Mouse (Mus musculus) MEL (cell line): ENCODE measurements around the gene Dpp4. TPM values are rescaled to one million over a fixed set of nuclear protein-coding genes. Genes with fewer than 3 reads are reported as not detected.
A peak's percentile ranks its signal among the peaks of the same experiment; 100 is the strongest.

Experiments used
- DNase-seq: peaks from one replicate; pipeline ENCODE4 v3.0.0; 2011; ENCODE audit warnings: low read depth, low spot score
- H3K27ac ChIP-seq: 2 replicates; pipeline ENCODE4 v1.5.1; 2012; ENCODE audit warnings: low read depth, mild to moderate bottlenecking, control low read depth, low read length, moderate library complexity; ENCODE audit not compliant: control insufficient read depth
- H3K27me3 ChIP-seq, 2 experiments: fragments of 150-350 bp in 1 of 2; sonication (generic) in 1 of 2; 2 replicates each; pipeline ENCODE4 v1.6.1; 2012; ENCODE audit warnings: low read length in 2 of 2, mild to moderate bottlenecking in 2 of 2, improper control_type of control experiment in 1 of 2, moderate library complexity in 1 of 2; ENCODE audit not compliant: insufficient read depth in 2 of 2, control insufficient read depth in 1 of 2
- H3K36me3 ChIP-seq, 2 experiments: 2 replicates each; pipeline ENCODE4 v1.6.1; 2012 to 2014; ENCODE audit warnings: low read length in 2 of 2, improper control_type of control experiment in 1 of 2, inconsistent platforms in 1 of 2, mild to moderate bottlenecking in 1 of 2; ENCODE audit not compliant: insufficient read depth in 2 of 2, control insufficient read depth in 1 of 2
- H3K4me1 ChIP-seq, 2 experiments: fragments of 150-350 bp in 1 of 2; sonication (generic) in 1 of 2; 2 replicates each; pipeline ENCODE4 v1.6.1; 2012; ENCODE audit warnings: low read length in 2 of 2, improper control_type of control experiment in 1 of 2, mild to moderate bottlenecking in 1 of 2; ENCODE audit not compliant: insufficient read depth in 2 of 2, control insufficient read depth in 1 of 2
- H3K4me3 ChIP-seq, 2 experiments: fragments of 150-350 bp in 1 of 2; sonication (generic) in 1 of 2; 2 replicates each; pipeline ENCODE4 v1.5.1; 2012; ENCODE audit warnings: low read depth in 2 of 2, low read length in 2 of 2, mild to moderate bottlenecking in 2 of 2, moderate library complexity in 2 of 2, control low read depth in 1 of 2, improper control_type of control experiment in 1 of 2; ENCODE audit not compliant: control insufficient read depth in 1 of 2, insufficient read depth in 1 of 2
- H3K79me2 ChIP-seq: 2 replicates; pipeline ENCODE4 v1.6.1; 2012; ENCODE audit warnings: mild to moderate bottlenecking, low read length, moderate library complexity; ENCODE audit not compliant: control insufficient read depth, poor library complexity, insufficient read depth
- H3K9ac ChIP-seq: 2 replicates; pipeline ENCODE4 v1.6.1; 2012; ENCODE audit warnings: low read depth, mild to moderate bottlenecking, control low read depth, low read length, moderate library complexity; ENCODE audit not compliant: control insufficient read depth, poor library complexity, severe bottlenecking
- H3K9me3 ChIP-seq: fragments of 150-350 bp; sonication (generic); replicated peaks from 2 replicates; pipeline ENCODE4 v1.6.1; 2012; ENCODE audit warnings: mild to moderate bottlenecking, low read length, improper control_type of control experiment, moderate library complexity; ENCODE audit not compliant: insufficient read depth
- BHLHE40 ChIP-seq: IDR thresholded peaks from 2 replicates; pipeline ENCODE4 v1.6.1; 2012; ENCODE audit warnings: low read depth, mild to moderate bottlenecking, inconsistent platforms, low read length, improper control_type of control experiment, borderline replicate concordance
- CHD2 ChIP-seq: IDR thresholded peaks from 2 replicates; pipeline ENCODE4 v1.6.1; 2011; ENCODE audit warnings: low read length, improper control_type of control experiment
- CTCF ChIP-seq, 3 experiments: IDR thresholded peaks in 2 of 3; conservative IDR thresholded peaks in 1 of 3; 2 replicates each; pipeline ENCODE4 v1.5.1; 2011 to 2012; ENCODE audit warnings: low read length in 3 of 3, low read depth in 2 of 3, mild to moderate bottlenecking in 2 of 3, improper control_type of control experiment in 1 of 3, inconsistent platforms in 1 of 3, mixed read lengths in 1 of 3, moderate library complexity in 1 of 3; ENCODE audit not compliant: control insufficient read depth in 1 of 3, insufficient read depth in 1 of 3, poor library complexity in 1 of 3, severe bottlenecking in 1 of 3
- E2F4 ChIP-seq: IDR thresholded peaks from 2 replicates; pipeline ENCODE4 v1.6.1; 2011; ENCODE audit warnings: low read depth, low read length, improper control_type of control experiment, borderline replicate concordance
- ELF1 ChIP-seq: IDR thresholded peaks from 2 replicates; pipeline ENCODE4 v1.6.1; 2014; ENCODE audit warnings: low read depth, mild to moderate bottlenecking, inconsistent platforms, low read length, improper control_type of control experiment, moderate library complexity
- EP300 ChIP-seq, 2 experiments: IDR thresholded peaks; 2 replicates each; pipeline ENCODE4 v1.6.1; 2011; ENCODE audit warnings: improper control_type of control experiment in 2 of 2, low read length in 2 of 2, low read depth in 1 of 2, mild to moderate bottlenecking in 1 of 2
- GABPA ChIP-seq: IDR thresholded peaks from 2 replicates; pipeline ENCODE4 v1.6.1; 2012; ENCODE audit warnings: low read depth, mild to moderate bottlenecking, inconsistent platforms, low read length, improper control_type of control experiment, moderate library complexity
- MEF2A ChIP-seq: IDR thresholded peaks from 2 replicates; pipeline ENCODE4 v1.6.1; 2014; ENCODE audit warnings: low read depth, mild to moderate bottlenecking, inconsistent platforms, low read length, improper control_type of control experiment; ENCODE audit not compliant: poor library complexity, insufficient replicate concordance, severe bottlenecking; ENCODE audit errors: extremely low read depth
- MXI1 ChIP-seq: IDR thresholded peaks from 2 replicates; pipeline ENCODE4 v1.6.1; 2011; ENCODE audit warnings: mild to moderate bottlenecking, low read depth, low read length, improper control_type of control experiment
- MYC ChIP-seq: IDR thresholded peaks from 2 replicates; pipeline ENCODE4 v1.6.1; 2011; ENCODE audit warnings: low read depth, mild to moderate bottlenecking, low read length, improper control_type of control experiment, moderate library complexity
- POLR2A ChIP-seq, 2 experiments: IDR thresholded peaks; 2 replicates each; pipeline ENCODE4 v1.6.1; 2011 to 2012; ENCODE audit warnings: low read length in 2 of 2, mild to moderate bottlenecking in 2 of 2, control low read depth in 1 of 2, improper control_type of control experiment in 1 of 2, low read depth in 1 of 2, moderate library complexity in 1 of 2; ENCODE audit not compliant: control insufficient read depth in 1 of 2, insufficient read depth in 1 of 2, poor library complexity in 1 of 2
- POLR2AphosphoS2 ChIP-seq: IDR thresholded peaks from 2 replicates; pipeline ENCODE4 v1.6.1; 2011; ENCODE audit warnings: low read length, improper control_type of control experiment
- RAD21 ChIP-seq: IDR thresholded peaks from 2 replicates; pipeline ENCODE4 v1.6.1; 2011; ENCODE audit warnings: mild to moderate bottlenecking, low read depth, low read length, improper control_type of control experiment
- SMC3 ChIP-seq: IDR thresholded peaks from 2 replicates; pipeline ENCODE4 v1.6.1; 2011; ENCODE audit warnings: low read depth, low read length, improper control_type of control experiment
- ZC3H11A ChIP-seq: IDR thresholded peaks from 2 replicates; pipeline ENCODE4 v1.6.1; 2012; ENCODE audit warnings: low read depth, mild to moderate bottlenecking, inconsistent platforms, low read length, improper control_type of control experiment
- ZKSCAN1 ChIP-seq: IDR thresholded peaks from 2 replicates; pipeline ENCODE4 v1.6.1; 2012; ENCODE audit warnings: low read depth, mild to moderate bottlenecking, inconsistent platforms, low read length, improper control_type of control experiment, moderate library complexity
- ZNF384 ChIP-seq: IDR thresholded peaks from 2 replicates; pipeline ENCODE4 v1.6.1; 2012; ENCODE audit warnings: low read depth, mild to moderate bottlenecking, inconsistent platforms, low read length, improper control_type of control experiment
- polyA plus RNA-seq, 2 experiments: library from polyadenylated mRNA; stranded (reverse) in 1 of 2; unstranded in 1 of 2; fragments of >175 nt in 1 of 2; fragments of >200 nt in 1 of 2; gene quantifications; 2 replicates each; pipeline versions ENCODE4 v1.2.1 to v1.2.4; 2012; ENCODE audit warnings: low replicate concordance in 2 of 2, low read depth in 1 of 2; ENCODE audit not compliant: insufficient read length in 2 of 2, insufficient read depth in 1 of 2, missing spikeins in 1 of 2
- total RNA-seq: library from RNA; depleted of rRNA; stranded (reverse); fragments of 300-350 nt; gene quantifications from 2 replicates; pipeline ENCODE4 v1.2.3, GENCODE M21; 2012

Dpp4 gene
- total and polyA plus RNA-seq, 3 experiments = 40.4 to 99.1 (median 64.1) TPM

DNA sequence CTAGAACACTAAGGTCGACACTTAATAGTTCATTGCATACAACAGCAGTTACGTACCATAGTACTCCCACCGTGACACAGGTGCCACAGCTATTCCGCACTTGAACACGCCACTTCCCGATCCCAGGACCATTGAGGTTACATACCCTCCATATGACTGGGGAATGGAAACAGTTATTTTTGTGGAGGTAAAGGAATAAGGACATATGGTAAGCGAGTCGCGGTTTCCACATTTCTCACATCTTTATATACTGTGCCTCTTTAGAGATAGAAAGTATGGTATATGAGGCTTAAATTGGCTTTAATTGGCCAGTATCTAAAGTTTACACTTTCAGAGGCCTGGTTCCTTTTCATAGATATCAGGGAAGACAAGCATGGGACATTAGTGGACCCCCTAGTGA lies 64.3 kb downstream of the Dpp4 start:
- Histone ChIP-seq H3K4me3 (no peak overlapping the region), H3K79me2 (no peaks in the 10 kb centered on the region), H3K9ac (no peak overlapping the region), H3K9me3 (no peaks in the 10 kb centered on the region), H3K36me3 (peaks cover 7 to 28% of the 10 kb centered on the region in 2 experiments; a peak in 3 of 4 replicates), H3K27me3 (no peaks in the 10 kb centered on the region), H3K4me1 (0 out of 4 replicates have a peak, but pooled peaks cover 0 to 2% of the 10 kb centered on the region in 2 experiments), H3K27ac (no peak overlapping the region)
- TF ChIP-seq MYC (no peak), ELF1 (no peak), MEF2A (no peak), ZNF384 (no peak), EP300 (IDR thresholded peaks at IDR 0.05; ENCODE audit: low read depth in 1 of 2, low read length in 2 of 2) (no peak), CHD2 (no peak), POLR2AphosphoS2 (no peak), POLR2A (IDR thresholded peaks at IDR 0.05; ENCODE audit: control insufficient read depth in 1 of 2, insufficient read depth in 1 of 2, low read depth in 1 of 2, low read length in 2 of 2, poor library complexity in 1 of 2) (no peak), MXI1 (no peak), BHLHE40 (no peak), GABPA (no peak)
- no peak for DNase-seq

DNA sequence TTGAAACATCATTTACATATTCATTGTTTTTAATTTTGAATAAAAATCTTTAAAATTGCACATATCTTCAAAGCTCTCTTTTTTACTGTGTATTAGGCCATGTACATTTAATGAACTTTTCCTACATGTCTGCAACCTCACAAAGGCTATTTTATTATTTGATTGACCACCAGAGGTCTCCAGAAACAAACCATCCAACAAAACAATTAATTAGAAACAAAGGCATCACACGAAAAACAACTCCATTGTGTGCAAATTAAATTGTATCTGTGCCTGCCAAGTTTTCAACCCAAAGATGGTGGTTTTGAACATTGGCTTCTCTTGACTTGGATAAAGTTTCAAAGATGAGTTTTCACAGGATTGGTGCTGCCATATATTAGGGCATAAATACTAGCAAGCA lies 65.3 kb downstream of the Dpp4 start:
- Histone ChIP-seq H3K27ac (no peak overlapping the region), H3K9me3 (no peaks in the 10 kb centered on the region), H3K36me3 (peaks cover 0 to 30% of the 10 kb centered on the region in 2 experiments; a peak in 2 of 4 replicates), H3K4me1 (no peaks in the 10 kb centered on the region), H3K4me3 (no peak overlapping the region), H3K27me3 (no peaks in the 10 kb centered on the region), H3K9ac (no peak overlapping the region), H3K79me2 (no peaks in the 10 kb centered on the region)
- DNase-seq = no peak
- TF ChIP-seq ZC3H11A (peak; percentile 71), RAD21 (peak; percentile 69), MYC (no peak), CTCF (IDR thresholded peaks at IDR 0.05 in 2 of 3, conservative IDR thresholded peaks at IDR 0.05 in 1 of 3; ENCODE audit: control insufficient read depth in 1 of 3, insufficient read depth in 1 of 3, low read depth in 2 of 3, low read length in 3 of 3, poor library complexity in 1 of 3, severe bottlenecking in 1 of 3) (peak in 1 of 3 experiments; percentile 58; a peak in 2 of 6 replicates), E2F4 (no peak), ZKSCAN1 (no peak), SMC3 (peak; percentile 87)
